Mouse (Mus musculus) stomach, embryonic 15.5 days (tissue): ENCODE data around the gene Cdca3. TPM values are rescaled to one million over a fixed set of nuclear protein-coding genes. Genes with fewer than 3 reads are reported as not detected.

Experiments used
- ATAC-seq: fragments of 200-750 bp; cut with Nextera tagmentation; 2 replicates; pipeline ENCODE4 v1.8.0; 2017; ENCODE audit warnings: low read depth, moderate number of reproducible peaks, moderate TSS enrichment; ENCODE audit not compliant: insufficient read depth, low FRiP score
- H3K27ac ChIP-seq: fragments of 300-500 bp; sonication (generic); 2 replicates; pipeline ENCODE4 v1.5.1; 2015; ENCODE audit warnings: mild to moderate bottlenecking, inconsistent platforms
- H3K27me3 ChIP-seq: fragments of 300-500 bp; sonication (generic); replicated peaks from 2 replicates; pipeline ENCODE4 v1.6.1; 2015; ENCODE audit warnings: inconsistent platforms
- H3K36me3 ChIP-seq: fragments of 300-500 bp; sonication (generic); 2 replicates; pipeline ENCODE4 v1.6.1; 2015; ENCODE audit warnings: inconsistent platforms
- H3K4me1 ChIP-seq: fragments of 300-500 bp; sonication (generic); 2 replicates; pipeline ENCODE4 v1.6.1; 2015; ENCODE audit warnings: inconsistent platforms
- H3K4me2 ChIP-seq: fragments of 300-500 bp; sonication (generic); 2 replicates; pipeline ENCODE4 v1.6.1; 2015; ENCODE audit warnings: mild to moderate bottlenecking, inconsistent platforms
- H3K4me3 ChIP-seq: fragments of 300-500 bp; sonication (generic); replicated peaks from 2 replicates; pipeline ENCODE4 v1.5.1; 2015; ENCODE audit warnings: inconsistent platforms
- H3K9ac ChIP-seq: fragments of 300-500 bp; sonication (generic); 2 replicates; pipeline ENCODE4 v1.6.1; 2015; ENCODE audit warnings: inconsistent platforms
- H3K9me3 ChIP-seq: fragments of 300-500 bp; sonication (generic); 2 replicates; pipeline ENCODE4 v1.6.1; 2016; ENCODE audit warnings: inconsistent platforms
- WGBS: fragments of 180-500 bp; shearing (Covaris S2); methylation state at CpG from one replicate; pipeline ENCODE4 v1.1.7; 2015; 5-methylcytosine and 5-hydroxymethylcytosine counted together
- polyA plus RNA-seq: library from polyadenylated mRNA; unstranded; fragments of >200 nt; fragmentation: Nextera tagmentation; extraction: Ambion mirVana; gene quantifications from 2 replicates; pipeline ENCODE4 v1.2.1, GENCODE M21; 2015

The Cdca3 gene
- polyA plus RNA-seq, 1 experiment from 2014 or later: 141 TPM

DNA sequence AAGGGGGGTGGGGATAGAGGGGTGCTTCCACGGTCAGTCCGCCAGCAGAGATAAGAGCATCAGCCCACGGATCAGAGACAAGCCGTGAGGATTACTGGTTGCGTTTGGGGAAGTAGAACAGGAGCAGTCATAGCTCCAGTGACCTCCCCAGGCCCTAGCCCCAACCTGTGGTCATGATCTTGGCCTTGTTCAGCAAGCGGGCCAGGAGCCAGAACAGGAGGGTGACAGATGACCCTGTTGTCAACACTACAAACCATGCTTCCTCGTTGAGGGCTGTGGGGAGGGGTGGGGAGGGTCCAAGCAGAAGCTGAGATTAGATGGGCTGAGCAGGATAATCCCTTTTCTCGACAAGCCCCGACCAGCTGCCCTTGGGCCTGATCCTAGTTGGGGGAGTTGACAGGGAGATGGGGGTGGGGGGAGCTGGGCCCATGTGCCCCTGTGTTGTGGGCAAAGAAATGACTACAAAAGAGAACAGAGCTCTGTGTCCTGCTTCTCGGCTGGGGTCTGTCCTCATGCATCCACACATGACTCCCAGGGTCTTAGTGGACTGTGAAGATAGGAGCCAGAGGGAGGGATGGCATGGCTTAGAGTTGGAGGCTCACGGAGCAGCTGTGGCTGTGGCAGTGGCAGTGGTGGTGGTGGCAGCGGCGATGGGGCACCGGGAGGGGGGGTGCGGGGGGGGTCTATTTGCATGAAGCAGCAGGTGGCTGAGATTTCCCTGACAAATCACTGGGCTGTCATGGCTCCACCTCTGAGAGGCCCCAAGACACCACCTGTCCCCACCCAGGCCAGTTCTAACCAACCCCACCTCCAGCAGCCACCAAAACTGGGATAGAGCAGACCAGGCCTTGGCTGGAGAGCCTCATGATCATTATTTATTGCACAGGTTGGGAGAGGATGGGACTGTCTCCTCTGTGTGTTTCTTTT lies 11.2 kb downstream of the Cdca3 start, which contains the start of gene Gnb3:
Gene Gnb3, minus strand, starts transcription at position 35 of the 927 bp plus-strand sequence.
- Histone ChIP-seq H3K4me2 (0 out of 2 replicates have a peak within 1 kb of the TSS, but pooled peaks have one; percentile 3), H3K27ac (no peak within 1 kb of the TSS; the same call in 1 of the 2 replicates), H3K4me1 (peaks cover 18% of the 10 kb centered on the region), H3K36me3 (peaks cover 7% of the 10 kb centered on the region; the same call in 1 of the 2 replicates), H3K4me3 (no peak within 1 kb of the TSS), H3K9ac (no peak within 1 kb of the TSS), H3K27me3 (no peaks in the 10 kb centered on the region), H3K9me3 (no peaks in the 10 kb centered on the region)
- ATAC-seq: no peak
- WGBS: 24% methylated on average over 15 of the region's 15 CpGs

DNA sequence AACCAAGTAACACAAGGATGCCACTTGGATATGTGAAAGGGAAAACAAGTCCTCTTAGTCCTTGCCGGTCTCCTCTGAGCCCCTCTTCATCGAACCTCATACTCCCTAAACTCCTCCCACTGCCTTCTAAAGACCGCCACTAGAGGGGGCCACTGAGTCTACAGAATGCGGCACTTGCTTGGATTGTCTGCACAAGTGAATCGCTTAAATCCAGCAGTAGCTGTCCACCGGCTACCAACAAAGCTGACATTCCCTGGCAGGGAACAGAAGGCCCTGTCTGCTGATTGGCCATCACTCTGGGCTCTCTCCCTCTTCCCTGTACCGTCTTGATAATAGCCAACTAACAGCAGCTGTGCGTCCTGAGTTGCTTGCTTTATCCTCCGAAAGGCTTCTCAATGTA lies 18.0 kb downstream of the Cdca3 start:
- Histone ChIP-seq H3K27me3 (no peaks in the 10 kb centered on the region), H3K4me2 (no peak overlapping the region), H3K9me3 (no peaks in the 10 kb centered on the region), H3K9ac (no peak overlapping the region), H3K4me1 (0 out of 2 replicates have a peak, but pooled peaks cover 2% of the 10 kb centered on the region), H3K4me3 (no peak overlapping the region), H3K36me3 (peaks cover 5% of the 10 kb centered on the region; the same call in 1 of the 2 replicates), H3K27ac (no peak overlapping the region)
- 8% methylated on average over 9 of the region's 9 CpGs for WGBS
- peak; percentile 48; the same call in 1 of the 2 replicates for ATAC-seq

DNA sequence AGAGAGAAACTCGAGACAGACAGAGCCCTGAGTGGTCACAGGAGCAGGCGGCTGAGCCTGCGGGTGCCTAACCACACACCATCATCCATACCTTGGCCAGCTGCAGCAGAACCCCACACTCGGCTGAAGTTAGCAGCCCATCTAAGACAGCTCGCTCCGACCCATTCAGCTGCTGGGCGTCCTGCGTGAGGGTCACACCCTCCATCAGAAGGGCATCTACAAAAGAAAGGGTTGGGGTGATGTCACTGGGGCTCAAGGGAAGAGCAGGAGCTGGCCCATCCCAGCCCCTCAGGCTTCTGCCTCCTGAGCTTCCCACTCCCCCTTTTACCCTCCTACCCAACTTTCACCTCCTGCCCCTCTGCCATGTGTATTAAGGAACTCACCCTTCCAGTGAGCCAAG lies 21.2 kb downstream of the Cdca3 start:
- WGBS: 60% methylated on average over 8 of the region's 8 CpGs
- peaks cover 6% of the 10 kb centered on the region; the same call in 1 of the 2 replicates for H3K36me3 ChIP-seq
- H3K4me2 ChIP-seq: no peak overlapping the region

DNA sequence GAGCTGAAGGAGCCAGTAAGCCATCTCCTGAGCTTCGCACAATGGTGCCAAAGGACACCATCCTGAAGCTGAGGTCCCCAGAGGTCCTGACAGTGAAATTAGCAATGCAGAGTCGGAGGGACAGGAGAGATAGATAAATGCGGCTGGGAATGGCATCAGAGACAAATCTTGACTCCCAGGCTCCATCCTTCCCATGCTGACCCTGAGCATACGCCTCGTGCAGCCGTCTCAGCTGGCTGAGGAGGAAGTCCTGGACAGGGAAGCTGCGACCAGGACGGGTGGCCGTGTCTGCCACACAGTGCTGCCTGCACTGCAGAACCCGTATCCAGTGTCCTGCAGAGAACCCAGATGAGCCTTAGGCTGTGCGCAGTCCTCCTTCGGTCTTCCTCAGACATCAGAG lies 25.3 kb downstream of the Cdca3 start:
- H3K4me1 ChIP-seq: peaks cover 22% of the 10 kb centered on the region
- no peak overlapping the region for H3K27ac ChIP-seq
- H3K9me3 ChIP-seq: no peaks in the 10 kb centered on the region
- H3K4me3 ChIP-seq: no peak overlapping the region
- no peak overlapping the region for H3K4me2 ChIP-seq
- H3K36me3 ChIP-seq: peaks cover 6% of the 10 kb centered on the region; the same call in 1 of the 2 replicates
- no peak for ATAC-seq
- H3K9ac ChIP-seq: no peak overlapping the region
- WGBS: 71% methylated on average over 12 of the region's 12 CpGs
- H3K27me3 ChIP-seq: peaks cover 12% of the 10 kb centered on the region

More for the DNA sequence above, 21.2 kb downstream of the Cdca3 start:
- Histone ChIP-seq H3K9ac (no peak overlapping the region), H3K4me3 (no peak overlapping the region), H3K4me1 (peaks cover 8% of the 10 kb centered on the region; the same call in 1 of the 2 replicates), H3K27me3 (no peaks in the 10 kb centered on the region), H3K27ac (no peak overlapping the region), H3K9me3 (no peaks in the 10 kb centered on the region)
- ATAC-seq: no peak

DNA sequence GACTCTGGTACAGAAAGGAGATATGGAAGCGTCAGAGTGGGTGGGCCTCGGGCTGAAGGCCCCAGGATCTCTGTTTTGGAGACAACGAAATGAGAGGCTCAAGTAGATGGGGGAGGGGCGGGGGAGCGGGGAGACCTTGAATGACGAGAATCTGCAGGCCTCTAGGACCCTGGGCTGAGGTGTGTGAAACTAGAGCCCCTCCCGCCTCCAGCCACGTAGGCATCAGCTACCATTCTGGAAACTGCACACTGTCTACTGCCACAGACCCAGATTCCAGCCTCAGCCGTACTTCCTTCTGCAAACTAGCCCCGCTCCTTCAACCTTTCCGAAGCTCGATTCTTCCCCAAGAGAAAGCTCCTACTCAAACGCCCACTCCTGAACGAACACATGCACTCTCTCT lies 27.0 kb downstream of the Cdca3 start:
- H3K9me3 ChIP-seq: no peaks in the 10 kb centered on the region
- peaks cover 22% of the 10 kb centered on the region for H3K4me1 ChIP-seq
- H3K4me3 ChIP-seq: peak overlapping the region; percentile 82
- H3K9ac ChIP-seq: no peak overlapping the region
- peaks cover 6% of the 10 kb centered on the region; the same call in 1 of the 2 replicates for H3K36me3 ChIP-seq
- H3K4me2 ChIP-seq: peak overlapping the region; percentile 92
- ATAC-seq: peak; percentile 38; the same call in 1 of the 2 replicates
- 10% methylated on average over 14 of the region's 14 CpGs for WGBS
- H3K27ac ChIP-seq: peak overlapping the region; percentile 95; the same call in 1 of the 2 replicates
- H3K27me3 ChIP-seq: peaks cover 13% of the 10 kb centered on the region

DNA sequence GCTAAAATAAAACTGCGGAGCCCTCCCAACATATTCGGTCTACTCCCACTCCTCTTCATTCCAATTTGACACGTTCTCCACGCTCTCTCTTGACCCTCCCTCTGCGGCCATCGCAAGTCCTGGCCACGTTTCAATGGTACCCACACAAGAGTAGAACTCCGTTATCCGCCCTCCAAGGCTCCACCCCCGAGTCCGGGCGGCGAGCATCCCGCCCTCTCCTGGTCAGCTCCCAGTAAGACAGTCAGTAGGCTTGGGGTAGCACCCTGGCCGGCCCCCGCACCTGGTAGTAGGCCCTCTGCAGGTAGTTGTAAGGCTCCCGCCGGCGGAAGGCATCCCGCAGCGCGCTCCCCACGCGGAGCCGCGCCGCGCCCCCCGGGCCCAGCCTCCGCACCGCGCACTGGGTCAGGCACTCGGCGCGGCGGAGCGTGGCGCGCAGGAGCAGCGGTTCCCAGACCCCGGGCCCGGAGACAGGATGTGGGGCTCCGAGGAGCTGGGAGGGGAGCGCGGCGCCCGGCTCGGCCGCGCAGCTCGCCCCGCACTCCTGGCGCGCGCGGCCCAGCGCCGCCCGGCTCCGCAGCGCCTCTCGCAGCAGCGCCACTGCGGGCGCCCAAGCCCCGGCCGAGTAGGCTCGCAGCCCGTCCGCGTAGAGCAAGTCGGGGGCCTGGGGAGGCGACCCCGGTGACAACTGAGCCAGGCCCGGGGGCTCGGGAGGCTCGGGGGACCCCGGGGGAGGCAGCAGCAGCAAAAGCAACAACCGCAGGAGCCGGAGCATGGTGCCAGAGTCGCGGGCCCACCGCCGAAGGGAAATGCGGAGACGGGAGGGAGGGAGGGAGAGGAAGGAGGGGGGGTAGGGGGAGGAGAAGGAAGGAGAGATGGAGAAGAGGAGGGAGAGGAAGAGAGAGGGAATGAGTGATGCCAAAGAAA lies 27.8 kb downstream of the Cdca3 start, which contains the start of gene P3h3:
Gene P3h3, minus strand, starts transcription at position 837 of the 924 bp plus-strand sequence.
- peaks cover 22% of the 10 kb centered on the region for H3K4me1 ChIP-seq
- ATAC-seq: peak; percentile 85
- 0 out of 2 replicates have a peak, but pooled peaks cover 3% of the 10 kb centered on the region for H3K36me3 ChIP-seq
- peak within 1 kb of the TSS; percentile 95 for H3K27ac ChIP-seq
- H3K9ac ChIP-seq: peak within 1 kb of the TSS; percentile 80
- H3K4me2 ChIP-seq: peak within 1 kb of the TSS; percentile 92
- WGBS: under 1% methylated on average over 82 of the region's 86 CpGs
- peak within 1 kb of the TSS; percentile 82 for H3K4me3 ChIP-seq
- H3K27me3 ChIP-seq: peaks cover 13% of the 10 kb centered on the region
- H3K9me3 ChIP-seq: no peaks in the 10 kb centered on the region

DNA sequence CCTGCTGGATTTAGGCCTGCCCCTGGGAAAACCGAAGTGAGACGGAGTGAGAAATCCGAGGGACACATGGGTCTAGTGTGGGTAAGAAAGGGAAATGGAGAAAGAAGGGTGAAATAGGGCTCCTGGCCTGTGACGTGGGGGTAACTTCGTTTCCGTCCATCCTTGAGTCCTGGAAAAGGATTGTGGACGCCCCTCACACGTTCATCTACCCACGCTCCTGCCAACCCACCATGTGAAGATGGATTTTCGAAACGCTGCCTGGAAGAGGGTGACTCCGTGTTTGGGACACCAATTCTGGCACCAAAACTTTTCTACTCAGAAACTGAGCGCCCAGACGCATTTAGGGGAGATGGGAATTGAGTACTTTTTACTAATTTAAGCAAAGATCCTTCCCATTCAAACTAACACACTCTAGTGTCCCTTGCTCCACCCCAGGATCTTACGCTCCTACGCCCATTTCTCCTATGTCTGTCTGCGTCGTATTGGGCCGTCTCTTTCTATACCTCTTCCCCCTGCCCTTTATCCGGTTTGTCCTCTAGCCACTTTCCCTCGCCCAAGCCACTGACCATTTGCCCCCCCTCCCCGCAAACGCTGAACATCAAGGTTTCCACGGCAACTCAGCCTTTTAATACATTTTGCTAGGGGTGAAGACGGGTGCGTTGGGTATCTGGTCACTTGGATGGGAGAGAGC lies 28.6 kb downstream of the Cdca3 start:
- peak overlapping the region; percentile 92 for H3K4me2 ChIP-seq
- no peak for ATAC-seq
- WGBS: 30% methylated on average over 26 of the region's 26 CpGs
- peaks cover 17% of the 10 kb centered on the region for H3K27me3 ChIP-seq
- peak overlapping the region; percentile 82 for H3K4me3 ChIP-seq
- peaks cover 26% of the 10 kb centered on the region for H3K4me1 ChIP-seq
- H3K9ac ChIP-seq: no peak overlapping the region
- H3K9me3 ChIP-seq: no peaks in the 10 kb centered on the region
- no peaks in the 10 kb centered on the region for H3K36me3 ChIP-seq
- peak overlapping the region; percentile 95 for H3K27ac ChIP-seq

DNA sequence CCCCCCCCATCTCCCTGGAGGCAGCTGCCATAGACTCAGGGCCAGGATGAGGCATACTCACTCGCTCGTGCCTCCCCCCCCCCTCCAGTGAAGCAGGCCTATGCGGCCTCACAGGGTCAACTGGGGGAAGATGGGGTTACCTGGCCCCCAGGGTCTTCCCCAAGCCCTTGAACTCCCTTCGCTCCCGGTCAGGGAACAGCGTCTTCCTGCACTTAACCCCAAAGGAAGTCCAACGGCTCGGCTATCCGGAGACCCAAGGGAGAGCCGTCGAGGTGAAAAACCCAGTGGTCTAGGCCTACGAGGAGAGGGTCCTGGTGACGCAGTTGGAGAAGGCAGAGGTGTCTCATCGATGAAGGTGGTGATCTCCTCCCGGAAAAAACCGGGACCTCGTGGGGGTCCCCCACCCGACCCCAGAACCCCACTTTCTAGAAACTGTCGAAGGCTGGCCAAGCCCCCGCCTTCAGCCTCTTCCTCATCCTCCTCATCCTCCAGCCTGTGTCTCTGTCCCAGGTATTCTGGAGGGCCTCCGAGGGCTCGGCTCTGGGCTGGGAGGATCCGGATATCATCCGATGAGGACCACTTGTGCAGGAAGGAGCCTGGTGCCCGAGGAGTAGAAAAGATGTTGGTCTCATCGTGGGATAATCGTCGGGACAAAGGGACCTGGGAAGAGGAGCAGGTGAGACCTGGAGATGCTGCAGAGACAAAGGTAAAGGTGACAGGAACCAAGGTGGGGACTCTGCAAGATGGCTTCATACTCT lies 29.4 kb downstream of the Cdca3 start:
- WGBS: 65% methylated on average over 28 of the region's 28 CpGs
- no peak overlapping the region for H3K27ac ChIP-seq
- no peak overlapping the region for H3K4me3 ChIP-seq
- H3K36me3 ChIP-seq: no peaks in the 10 kb centered on the region
- H3K9me3 ChIP-seq: no peaks in the 10 kb centered on the region
- H3K4me1 ChIP-seq: peaks cover 31% of the 10 kb centered on the region
- no peak for ATAC-seq
- H3K4me2 ChIP-seq: peak overlapping the region; percentile 92; the same call in 1 of the 2 replicates
- H3K27me3 ChIP-seq: peaks cover 20% of the 10 kb centered on the region
- no peak overlapping the region for H3K9ac ChIP-seq

DNA sequence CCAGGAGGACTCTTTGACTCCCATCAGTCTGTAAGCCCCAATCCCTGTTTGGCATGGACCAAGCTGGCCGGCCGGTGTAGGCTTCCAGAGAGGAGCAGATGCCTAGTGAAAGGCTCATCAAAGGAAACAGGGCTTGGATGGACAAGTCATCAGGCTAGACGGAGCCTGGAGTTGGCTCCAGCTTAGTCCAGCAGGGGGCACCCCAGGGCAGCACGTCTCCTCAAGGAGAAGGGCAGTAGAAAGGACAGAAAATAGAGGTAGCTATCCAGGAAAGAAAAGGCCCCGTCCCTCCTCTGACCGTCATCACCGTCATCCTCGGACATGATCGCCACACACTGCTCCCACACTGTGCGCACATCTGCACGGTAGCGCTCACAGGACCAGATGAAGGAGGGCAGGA lies 30.4 kb downstream of the Cdca3 start:
- ATAC-seq: no peak; the same call in 1 of the 2 replicates
- no peak overlapping the region for H3K4me2 ChIP-seq
- H3K27me3 ChIP-seq: peaks cover 20% of the 10 kb centered on the region
- H3K27ac ChIP-seq: 0 out of 2 replicates have a peak overlapping the region, but pooled peaks have one; percentile 5
- H3K4me1 ChIP-seq: peaks cover 34% of the 10 kb centered on the region
- H3K9ac ChIP-seq: no peak overlapping the region
- no peaks in the 10 kb centered on the region for H3K9me3 ChIP-seq
- 9% methylated on average over 12 of the region's 12 CpGs for WGBS
- H3K36me3 ChIP-seq: no peaks in the 10 kb centered on the region
- H3K4me3 ChIP-seq: no peak overlapping the region

DNA sequence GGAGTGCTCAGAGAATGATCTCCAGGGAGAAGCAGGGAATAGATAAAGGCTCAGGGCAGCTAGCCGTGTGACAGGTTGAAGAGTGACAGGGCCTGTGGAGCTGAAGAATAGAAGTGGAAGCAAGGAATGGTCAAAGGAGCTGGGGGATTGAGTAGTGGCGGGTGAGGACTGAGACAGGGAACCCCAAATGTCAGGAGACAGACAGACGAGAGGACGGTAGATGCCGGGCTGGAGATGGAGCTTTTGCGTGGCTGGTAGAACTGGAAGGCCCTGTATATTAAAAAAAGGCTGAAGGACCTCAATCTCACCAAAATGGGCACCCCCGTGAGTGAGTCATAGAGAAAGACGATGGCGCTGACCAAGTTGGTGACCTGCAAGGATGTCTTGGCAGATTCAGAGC lies 31.2 kb downstream of the Cdca3 start:
- H3K36me3 ChIP-seq: no peaks in the 10 kb centered on the region
- H3K4me2 ChIP-seq: no peak overlapping the region
- H3K4me3 ChIP-seq: no peak overlapping the region
- peaks cover 30% of the 10 kb centered on the region for H3K4me1 ChIP-seq
- 83% methylated on average over 9 of the region's 9 CpGs for WGBS
- no peak for ATAC-seq
- no peaks in the 10 kb centered on the region for H3K9me3 ChIP-seq
- H3K9ac ChIP-seq: no peak overlapping the region
- H3K27ac ChIP-seq: peak overlapping the region; percentile 5; the same call in 1 of the 2 replicates
- H3K27me3 ChIP-seq: peaks cover 20% of the 10 kb centered on the region
